Mouse (Mus musculus) R1 (cell line): ENCODE measurements around the gene Ankrd34a.

Experiments
- DNase-seq: peaks from one replicate; pipeline ENCODE4 v3.0.0-alpha.2; 2018; ENCODE audit warnings: low read depth, low spot score

Gene Ankrd34a

GRCm38 (mm10) chr3:96606618-96607017 lies 10.2 kb downstream of the Ankrd34a start:
- no peak for DNase-seq

DNA sequence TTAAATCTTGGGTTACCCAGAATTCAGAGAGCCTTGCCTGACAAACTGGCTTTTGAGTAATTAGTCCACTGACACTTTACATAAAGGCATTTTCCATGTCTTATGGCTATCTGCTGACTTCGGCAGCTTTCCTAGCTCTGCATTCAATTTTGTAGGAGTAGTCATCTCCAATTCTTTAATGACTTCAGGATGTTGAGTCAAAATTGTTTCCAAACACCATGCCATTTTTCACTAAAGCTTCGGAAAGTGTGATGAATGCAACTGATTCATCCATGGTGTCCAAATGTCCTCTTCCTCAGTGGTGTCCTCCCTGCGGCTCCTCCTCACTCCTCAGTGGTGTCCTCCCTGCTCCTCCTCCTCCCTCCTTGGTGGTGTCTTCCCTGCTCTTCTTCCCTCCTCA lies 21.5 kb downstream of the Ankrd34a start:
- DNase-seq = no peak

- peak; percentile 89 for DNase-seq
These were observed 26.8 kb downstream of the Ankrd34a start for GRCm38 (mm10) chr3:96623201-96623600.

DNA sequence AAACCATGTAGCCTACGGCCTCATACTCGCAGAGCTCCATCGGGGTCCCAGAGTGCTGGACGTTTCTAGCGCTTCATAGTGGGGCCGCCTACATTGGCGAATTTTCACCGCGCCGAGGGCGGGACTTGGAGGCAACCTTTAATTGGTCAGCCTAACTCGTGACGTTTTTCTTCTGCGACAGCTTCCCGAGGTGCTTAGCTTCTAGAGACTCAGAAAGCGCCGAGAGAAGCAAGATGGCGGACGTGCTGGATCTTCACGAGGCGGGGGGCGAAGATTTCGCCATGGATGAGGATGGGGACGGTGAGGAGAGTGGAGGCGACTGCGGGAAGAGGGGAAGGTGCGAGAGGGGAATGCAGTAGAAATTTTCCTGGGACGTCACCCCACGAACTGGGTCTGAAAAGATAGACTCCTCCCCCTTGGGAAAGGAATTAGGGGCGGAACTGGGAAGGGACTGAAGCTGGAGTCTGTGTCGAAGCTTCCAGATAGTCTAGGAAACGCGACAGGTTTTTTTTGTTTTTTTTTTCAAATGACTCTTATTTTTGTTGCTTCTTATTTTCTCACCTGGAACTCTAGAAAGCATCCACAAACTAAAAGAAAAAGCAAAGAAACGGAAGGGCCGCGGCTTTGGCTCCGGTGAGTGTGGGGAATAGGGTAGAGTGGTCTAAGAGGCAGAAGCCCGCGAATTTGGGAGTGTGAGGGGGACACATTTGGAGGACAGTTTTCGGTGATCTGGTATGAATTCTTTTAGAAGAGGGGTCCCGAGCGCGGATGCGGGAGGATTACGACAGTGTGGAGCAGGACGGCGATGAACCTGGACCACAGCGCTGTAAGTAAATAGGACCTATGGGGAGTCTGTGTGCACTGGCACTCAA lies 33.5 kb downstream of the Ankrd34a start, which contains the start of gene Rbm8a:
Rbm8a (plus strand) TSS at position 205 of the 872 bp plus-strand sequence.
- DNase-seq = peak; percentile 100

DNA sequence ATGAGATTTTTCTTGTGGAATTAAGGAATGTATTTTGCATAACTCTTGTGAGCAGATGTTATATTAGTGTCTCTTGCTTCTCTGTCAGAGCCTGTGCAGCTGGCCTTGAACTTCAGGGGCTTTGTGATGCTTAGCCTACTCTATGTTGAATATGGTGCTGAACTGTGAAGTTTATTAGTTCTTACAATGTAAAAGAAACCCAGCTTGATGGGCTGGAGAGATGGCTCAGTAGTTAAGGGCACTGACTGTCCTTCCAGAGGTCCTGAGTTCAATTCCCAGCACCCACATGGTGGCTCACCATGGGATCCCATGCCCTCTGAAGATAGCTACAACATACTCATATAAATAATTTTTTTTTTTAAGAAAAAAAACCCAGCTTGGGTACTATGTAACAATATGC lies 35.6 kb downstream of the Ankrd34a start:
- no peak for DNase-seq

- DNase-seq = no peak
These were observed 37.6 kb downstream of the Ankrd34a start for GRCm38 (mm10) chr3:96634015-96634414.

DNA sequence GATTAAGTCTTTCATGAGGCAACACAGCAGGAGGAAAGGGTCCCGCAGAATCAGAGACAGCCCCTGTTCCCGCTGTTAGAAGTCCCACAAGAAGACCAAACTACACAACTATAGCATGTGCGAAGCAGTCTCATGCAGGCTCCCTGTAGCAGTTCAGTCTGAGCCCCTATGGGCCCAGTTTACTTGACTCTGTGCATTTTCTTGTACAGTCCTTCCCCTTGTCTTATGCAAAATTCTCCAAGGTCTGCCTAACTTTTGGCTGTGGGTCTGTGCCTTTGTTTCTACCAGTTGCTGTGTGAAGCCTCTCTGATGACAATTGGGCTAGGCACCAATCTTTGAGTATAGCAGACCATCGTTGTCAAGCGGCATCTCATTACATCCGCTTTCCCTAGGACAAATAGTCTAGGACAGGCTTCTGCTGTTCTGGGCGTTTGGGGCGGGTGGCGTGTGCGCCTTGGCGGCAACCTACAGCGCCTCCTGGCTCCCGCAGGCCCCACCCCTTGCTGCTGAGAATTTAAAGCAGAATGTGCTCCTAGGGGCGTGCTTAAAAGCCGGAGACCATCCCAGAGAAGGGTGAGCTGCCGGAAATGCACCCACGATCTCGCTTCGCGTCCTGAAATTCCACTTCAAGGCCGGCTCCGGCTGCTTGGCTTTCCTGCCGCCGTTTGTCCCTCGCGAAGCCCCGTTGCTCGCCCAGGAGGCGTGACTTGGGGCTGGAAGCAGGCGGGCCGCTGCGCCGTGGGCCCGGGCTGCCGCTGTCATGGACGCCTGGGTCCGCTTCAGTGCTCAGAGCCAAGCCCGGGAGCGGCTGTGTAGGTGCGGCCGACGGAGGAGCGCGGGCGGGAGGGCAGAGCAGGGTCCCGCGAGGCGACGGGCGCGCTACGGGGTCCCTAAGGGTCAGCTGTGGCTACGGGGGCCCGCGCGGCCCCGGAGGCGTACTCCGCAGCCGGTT lies 38.8 kb downstream of the Ankrd34a start, which contains the start of the genes Pex11b and Gm42957:
Pex11b (plus strand) TSS at position 449 of the 952 bp plus-strand sequence.
Gm42957 (plus strand) TSS at position 547 of the 952 bp plus-strand sequence.
- DNase-seq = peak; percentile 98

GRCm38 (mm10) chr3:96635906-96636305 lies 39.5 kb downstream of the Ankrd34a start:
- DNase-seq = peak; percentile 12

GRCm38 (mm10) chr3:96636448-96636847 lies 40.0 kb downstream of the Ankrd34a start:
- no peak for DNase-seq

DNA sequence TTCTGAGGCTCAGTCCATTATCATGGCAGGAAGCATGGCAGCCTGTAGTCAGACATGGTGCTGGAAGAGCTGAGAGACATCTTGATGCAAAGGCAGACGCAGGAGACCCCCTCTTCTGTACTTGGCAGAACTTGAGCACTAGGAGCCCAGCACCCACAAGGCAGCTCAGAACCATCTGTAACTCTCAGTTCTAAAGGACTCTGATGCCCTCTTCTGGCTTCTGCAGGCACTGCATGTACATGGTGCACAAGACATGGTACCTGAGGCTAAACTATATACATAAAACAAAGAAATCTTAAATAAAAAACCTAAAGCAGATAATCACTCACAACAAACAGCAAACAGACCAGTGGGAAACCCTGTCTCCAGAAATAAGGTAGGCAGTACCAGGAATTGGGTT lies 42.8 kb downstream of the Ankrd34a start:
- DNase-seq = peak; percentile 81

DNA sequence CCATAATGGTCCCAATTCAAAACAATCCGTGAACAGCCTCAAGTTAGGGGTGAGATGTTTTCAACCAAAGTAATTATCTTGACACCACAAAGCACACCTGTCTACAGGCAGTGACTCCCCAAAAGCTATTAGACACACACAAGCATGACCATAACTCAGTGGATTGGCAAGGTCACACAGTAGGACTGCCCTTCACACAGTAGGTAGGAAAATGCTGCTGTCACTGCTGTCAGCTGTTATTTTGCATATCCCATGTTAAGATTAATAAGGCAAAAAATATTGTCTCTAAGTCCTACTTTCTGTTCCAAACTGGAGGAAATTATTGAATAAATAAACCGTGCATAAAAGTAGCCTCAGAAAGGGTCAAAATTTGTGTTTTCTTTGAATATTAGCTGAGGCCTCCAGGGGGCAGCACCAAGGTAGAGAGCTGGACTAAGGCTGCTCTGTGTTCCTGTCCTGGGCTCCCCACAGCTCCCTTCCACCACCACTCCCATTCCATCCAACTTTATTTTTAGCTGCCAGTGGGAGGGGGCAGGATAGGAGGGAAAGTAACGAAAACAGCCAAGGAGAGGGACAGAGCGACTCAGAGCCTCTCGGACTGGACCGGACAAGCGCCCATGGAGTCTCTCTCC lies 48.7 kb downstream of the Ankrd34a start, which contains the start of gene Itga10:
Itga10 (plus strand) TSS at position 567 of the 632 bp plus-strand sequence.
- peak; percentile 61 for DNase-seq

- no peak for DNase-seq
These were observed 50.9 kb downstream of the Ankrd34a start for GRCm38 (mm10) chr3:96647365-96647764.
